Mouse (Mus musculus): ENCODE measurements around the gene Mfsd2b. TPM values are rescaled to one million over a fixed set of nuclear protein-coding genes. Genes with fewer than 3 reads are reported as not detected.

Gene Mfsd2b
- polyA plus RNA-seq, 1 experiment = 0.07 TPM

DNA sequence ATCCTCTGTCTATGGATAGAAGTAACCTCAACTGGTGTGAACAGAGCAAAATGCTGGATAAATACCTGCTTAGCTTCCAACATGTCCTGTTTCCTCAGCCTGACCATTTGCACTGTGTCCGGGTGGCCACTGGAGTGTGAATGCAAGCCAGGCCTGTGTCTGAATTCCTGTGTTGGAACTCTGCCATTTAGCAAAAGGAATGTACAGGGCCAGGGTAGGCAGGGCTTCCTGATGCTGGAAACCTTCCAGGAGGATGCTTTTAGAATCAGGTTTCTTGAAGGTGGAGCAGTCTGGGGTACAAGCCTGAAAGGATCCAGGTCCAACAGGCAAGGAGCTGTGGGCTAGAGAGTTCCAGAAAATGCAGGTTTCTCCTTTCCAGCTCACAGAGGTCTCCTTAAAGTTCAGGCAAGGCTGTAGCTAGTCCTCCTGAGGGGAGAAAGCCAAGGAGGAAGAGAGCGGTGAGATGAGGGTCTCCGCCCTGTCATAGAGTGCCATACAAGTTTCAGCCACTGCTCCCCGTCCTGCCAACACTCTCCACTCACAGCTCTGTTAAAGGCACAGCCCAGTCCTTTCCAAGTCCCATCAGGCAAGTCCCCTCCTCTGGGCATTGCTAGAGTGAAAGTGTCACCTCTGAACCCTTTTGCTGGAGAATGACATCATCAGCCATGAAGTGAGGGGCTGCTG is 10.4 kb downstream of the Mfsd2b start:
- Histone ChIP-seq H3ac (ENCODE audit: control insufficient read depth, insufficient read length) (no peak overlapping the region), H3K4me3 (no peak overlapping the region), H3K4me2 (ENCODE audit: low read depth) (no peak overlapping the region), H3K79me2 (ENCODE audit: control insufficient read depth, insufficient read depth) (no peaks in the 10 kb centered on the region), H3K27me3 (ENCODE audit: control insufficient read depth, insufficient read depth, insufficient read length) (no peaks in the 10 kb centered on the region), H3K36me3 (ENCODE audit: control insufficient read depth, insufficient read depth) (no peaks in the 10 kb centered on the region)
- no peak for TF ChIP-seq E2F4 (IDR thresholded peaks at IDR 0.05; ENCODE audit: insufficient read depth)
- no peak for TF ChIP-seq SRF (IDR thresholded peaks at IDR 0.05; ENCODE audit: control insufficient read depth, insufficient read length, low read depth)
- TF ChIP-seq POLR2AphosphoS2 (IDR thresholded peaks at IDR 0.05; ENCODE audit: insufficient read length, low read depth) = no peak
- no peak for TF ChIP-seq POLR2A (IDR thresholded peaks at IDR 0.05; ENCODE audit: insufficient read length, low read depth)
- no peak for TF ChIP-seq TCF3 (IDR thresholded peaks at IDR 0.05; ENCODE audit: insufficient read length, low read depth)
- no peak for TF ChIP-seq USF1 (IDR thresholded peaks at IDR 0.05; ENCODE audit: low read depth)
- TF ChIP-seq MYOG (IDR thresholded peaks at IDR 0.05; ENCODE audit: control insufficient read depth in 1 of 3, insufficient read depth in 1 of 3, insufficient read length in 2 of 3, low read depth in 2 of 3) = no peak
- TF ChIP-seq MAX (IDR thresholded peaks at IDR 0.05; ENCODE audit: low read depth) = no peak
- no peak for TF ChIP-seq MYOD1 (IDR thresholded peaks at IDR 0.05; ENCODE audit: control insufficient read depth in 1 of 3, insufficient read length in 2 of 3, low read depth in 2 of 3)
- TF ChIP-seq CEBPB (IDR thresholded peaks at IDR 0.05; ENCODE audit: insufficient read depth, poor library complexity, severe bottlenecking) = no peak
- no peak for TF ChIP-seq TCF12 (IDR thresholded peaks at IDR 0.05; ENCODE audit: insufficient read depth, poor library complexity, severe bottlenecking)
- no peak for TF ChIP-seq REST (IDR thresholded peaks at IDR 0.05; ENCODE audit: insufficient read depth, insufficient read length)

GRCm38 (mm10) chr12:4862672-4863071 is 11.5 kb downstream of the Mfsd2b start:
- H3K79me2 ChIP-seq (ENCODE audit: control insufficient read depth, insufficient read depth) = no peaks in the 10 kb centered on the region
- no peak overlapping the region for H3K4me3 ChIP-seq
- H3K4me2 ChIP-seq (ENCODE audit: low read depth) = no peak overlapping the region
- H3ac ChIP-seq (ENCODE audit: control insufficient read depth, insufficient read length) = no peak overlapping the region
- TF ChIP-seq CEBPB (IDR thresholded peaks at IDR 0.05; ENCODE audit: insufficient read depth, poor library complexity, severe bottlenecking) = no peak
- TF ChIP-seq USF1 (IDR thresholded peaks at IDR 0.05; ENCODE audit: low read depth) = no peak
- no peak for TF ChIP-seq E2F4 (IDR thresholded peaks at IDR 0.05; ENCODE audit: insufficient read depth)
- no peak for TF ChIP-seq REST (IDR thresholded peaks at IDR 0.05; ENCODE audit: insufficient read depth, insufficient read length)
- TF ChIP-seq MYOG (IDR thresholded peaks at IDR 0.05; ENCODE audit: control insufficient read depth in 1 of 3, insufficient read depth in 1 of 3, insufficient read length in 2 of 3, low read depth in 2 of 3) = no peak
- no peak for TF ChIP-seq MYOD1 (IDR thresholded peaks at IDR 0.05; ENCODE audit: control insufficient read depth in 1 of 3, insufficient read length in 2 of 3, low read depth in 2 of 3)
- TF ChIP-seq POLR2AphosphoS2 (IDR thresholded peaks at IDR 0.05; ENCODE audit: insufficient read length, low read depth) = no peak
- TF ChIP-seq POLR2A (IDR thresholded peaks at IDR 0.05; ENCODE audit: insufficient read length, low read depth) = no peak
- no peak for TF ChIP-seq SRF (IDR thresholded peaks at IDR 0.05; ENCODE audit: control insufficient read depth, insufficient read length, low read depth)
- no peak for TF ChIP-seq MAX (IDR thresholded peaks at IDR 0.05; ENCODE audit: low read depth)
- TF ChIP-seq TCF12 (IDR thresholded peaks at IDR 0.05; ENCODE audit: insufficient read depth, poor library complexity, severe bottlenecking) = no peak
- TF ChIP-seq TCF3 (IDR thresholded peaks at IDR 0.05; ENCODE audit: insufficient read length, low read depth) = no peak
- H3K27me3 ChIP-seq (ENCODE audit: control insufficient read depth, insufficient read depth, insufficient read length) = no peaks in the 10 kb centered on the region
- H3K36me3 ChIP-seq (ENCODE audit: control insufficient read depth, insufficient read depth) = no peaks in the 10 kb centered on the region

GRCm38 (mm10) chr12:4859241-4859914 is 14.8 kb downstream of the Mfsd2b start:
- no peaks in the 10 kb centered on the region for H3K27me3 ChIP-seq (ENCODE audit: control insufficient read depth, insufficient read depth, insufficient read length)
- H3K4me2 ChIP-seq (ENCODE audit: low read depth) = no peak overlapping the region
- H3ac ChIP-seq (ENCODE audit: control insufficient read depth, insufficient read length) = no peak overlapping the region
- no peaks in the 10 kb centered on the region for H3K36me3 ChIP-seq (ENCODE audit: control insufficient read depth, insufficient read depth)
- H3K79me2 ChIP-seq (ENCODE audit: control insufficient read depth, insufficient read depth) = no peaks in the 10 kb centered on the region
- H3K4me3 ChIP-seq = no peak overlapping the region
- TF ChIP-seq TCF12 (IDR thresholded peaks at IDR 0.05; ENCODE audit: insufficient read depth, poor library complexity, severe bottlenecking) = no peak
- TF ChIP-seq POLR2AphosphoS2 (IDR thresholded peaks at IDR 0.05; ENCODE audit: insufficient read length, low read depth) = peak; percentile 22

DNA sequence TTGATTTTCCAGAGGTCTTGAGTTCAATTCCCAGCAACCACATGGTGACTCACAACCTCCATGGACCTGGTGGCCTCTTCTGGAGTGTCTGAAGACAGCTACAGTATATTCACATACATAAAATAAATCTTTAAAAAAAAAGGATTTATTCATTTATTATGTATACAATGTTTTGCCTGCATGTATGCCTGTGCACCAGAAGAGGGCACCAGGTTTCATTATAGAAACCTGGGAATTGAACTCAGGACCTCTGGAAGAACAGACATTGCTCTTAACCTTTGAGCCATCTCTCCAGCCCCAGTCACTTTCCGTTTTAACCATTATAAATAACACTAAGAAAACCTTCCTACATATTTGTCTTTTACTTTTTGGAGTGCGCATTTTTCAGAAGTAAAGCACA is 17.3 kb downstream of the Mfsd2b start:
- H3K36me3 ChIP-seq (ENCODE audit: control insufficient read depth, insufficient read depth) = no peaks in the 10 kb centered on the region
- no peak for TF ChIP-seq SRF (IDR thresholded peaks at IDR 0.05; ENCODE audit: control insufficient read depth, insufficient read length, low read depth)
- TF ChIP-seq MYOD1 (IDR thresholded peaks at IDR 0.05; ENCODE audit: control insufficient read depth in 1 of 3, insufficient read length in 2 of 3, low read depth in 2 of 3) = no peak
- no peak for TF ChIP-seq USF1 (IDR thresholded peaks at IDR 0.05; ENCODE audit: low read depth)
- no peak for TF ChIP-seq TCF3 (IDR thresholded peaks at IDR 0.05; ENCODE audit: insufficient read length, low read depth)
- TF ChIP-seq E2F4 (IDR thresholded peaks at IDR 0.05; ENCODE audit: insufficient read depth) = no peak

DNA sequence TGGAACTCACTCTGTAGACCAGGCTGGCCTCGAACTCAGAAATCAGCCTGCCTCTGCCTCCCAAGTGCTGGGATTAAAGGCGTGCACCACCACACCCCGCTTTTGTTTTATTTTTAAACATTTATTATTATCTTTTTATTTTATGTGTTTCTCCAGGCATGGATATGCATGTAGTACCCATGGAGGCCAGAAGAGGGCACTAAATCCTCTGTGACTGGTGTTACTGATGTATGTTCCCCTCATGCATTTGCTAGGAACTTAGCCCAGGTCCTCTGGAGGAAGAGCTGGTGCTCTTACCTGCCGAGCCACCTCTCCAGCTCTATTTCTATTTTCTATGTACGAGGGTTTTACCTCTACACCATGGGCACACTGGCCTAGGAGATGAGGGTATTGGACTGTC is 18.0 kb downstream of the Mfsd2b start:
- Histone ChIP-seq H3K36me3 (ENCODE audit: control insufficient read depth, insufficient read depth) (no peaks in the 10 kb centered on the region), H3K79me2 (ENCODE audit: control insufficient read depth, insufficient read depth) (no peaks in the 10 kb centered on the region), H3K4me2 (ENCODE audit: low read depth) (no peak overlapping the region), H3K4me3 (no peak overlapping the region), H3ac (ENCODE audit: control insufficient read depth, insufficient read length) (no peak overlapping the region), H3K27me3 (ENCODE audit: control insufficient read depth, insufficient read depth, insufficient read length) (no peaks in the 10 kb centered on the region)
- TF ChIP-seq POLR2A (IDR thresholded peaks at IDR 0.05; ENCODE audit: insufficient read length, low read depth) (no peak), SRF (IDR thresholded peaks at IDR 0.05; ENCODE audit: control insufficient read depth, insufficient read length, low read depth) (no peak), USF1 (IDR thresholded peaks at IDR 0.05; ENCODE audit: low read depth) (no peak), E2F4 (IDR thresholded peaks at IDR 0.05; ENCODE audit: insufficient read depth) (no peak), MYOG (IDR thresholded peaks at IDR 0.05; ENCODE audit: control insufficient read depth in 1 of 3, insufficient read depth in 1 of 3, insufficient read length in 2 of 3, low read depth in 2 of 3) (no peak), POLR2AphosphoS2 (IDR thresholded peaks at IDR 0.05; ENCODE audit: insufficient read length, low read depth) (no peak), MYOD1 (IDR thresholded peaks at IDR 0.05; ENCODE audit: control insufficient read depth in 1 of 3, insufficient read length in 2 of 3, low read depth in 2 of 3) (no peak), MAX (IDR thresholded peaks at IDR 0.05; ENCODE audit: low read depth) (no peak), TCF12 (IDR thresholded peaks at IDR 0.05; ENCODE audit: insufficient read depth, poor library complexity, severe bottlenecking) (no peak), TCF3 (IDR thresholded peaks at IDR 0.05; ENCODE audit: insufficient read length, low read depth) (no peak), CEBPB (IDR thresholded peaks at IDR 0.05; ENCODE audit: insufficient read depth, poor library complexity, severe bottlenecking) (no peak), REST (IDR thresholded peaks at IDR 0.05; ENCODE audit: insufficient read depth, insufficient read length) (no peak)

More for the DNA sequence above, 17.3 kb downstream of the Mfsd2b start:
- no peak overlapping the region for H3ac ChIP-seq (ENCODE audit: control insufficient read depth, insufficient read length)
- no peak overlapping the region for H3K4me3 ChIP-seq
- no peaks in the 10 kb centered on the region for H3K79me2 ChIP-seq (ENCODE audit: control insufficient read depth, insufficient read depth)
- H3K4me2 ChIP-seq (ENCODE audit: low read depth) = no peak overlapping the region
- H3K27me3 ChIP-seq (ENCODE audit: control insufficient read depth, insufficient read depth, insufficient read length) = no peaks in the 10 kb centered on the region
